ENCODE assay signal across 17 mouse cellular contexts in the genomic region with DNA sequence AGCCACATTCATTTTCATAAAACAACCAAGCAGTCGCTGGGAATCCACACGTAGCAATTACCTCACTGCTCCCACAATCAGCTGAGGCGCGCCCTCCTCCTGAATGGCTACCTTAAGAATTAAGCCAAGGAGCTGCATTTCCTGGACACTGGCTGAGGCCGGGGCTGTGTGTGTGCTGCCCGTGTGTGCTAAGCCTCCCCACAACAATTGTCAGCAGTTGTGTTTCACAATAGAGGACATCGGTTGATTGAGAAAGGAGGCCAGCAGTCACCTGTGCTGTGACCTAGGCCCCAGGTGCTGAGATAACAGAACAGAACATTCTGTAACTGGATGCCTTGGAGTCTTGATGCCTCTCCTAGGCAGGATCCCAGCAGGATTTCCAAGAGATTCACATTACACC.
"Had no signal": no experiment of that assay in that cellular context is flagged by ENCODE, and none has a peak within 500 bp of the region (broad histone marks: within the 10 kb centered on the region; RNA-seq: fewer than 3 reads in every experiment).

No protein-coding gene starts in this region.

- H3K9me3 ChIP-seq: stomach, embryonic 15.5 days had no signal

- H3K4me3 ChIP-seq: left cerebral cortex, adult 2 months; limb, embryonic 12.5 days; limb, embryonic 15.5 days; stomach, embryonic 15.5 days had no signal

- H3K9ac ChIP-seq: limb, embryonic 12.5 days; limb, embryonic 15.5 days; liver, embryonic 14.5 days; liver, postnatal 0 days; lung, embryonic 14.5 days; stomach, embryonic 15.5 days had no signal

- H3K27me3 ChIP-seq: limb, embryonic 12.5 days; limb, embryonic 15.5 days; stomach, embryonic 15.5 days had no signal

- H3K27ac ChIP-seq: kidney, postnatal 0 days; left cerebral cortex, adult 2 months; limb, embryonic 12.5 days; limb, embryonic 15.5 days; liver, embryonic 14.5 days; macrophage; stomach, embryonic 15.5 days had no signal

- H3K36me3 ChIP-seq: limb, embryonic 12.5 days; limb, embryonic 15.5 days; stomach, embryonic 15.5 days had no signal

- H3K4me2 ChIP-seq: limb, embryonic 12.5 days; limb, embryonic 15.5 days; liver, embryonic 11.5 days; lung, embryonic 14.5 days; stomach, embryonic 15.5 days had no signal

- DNase-seq: kidney, adult 2 months; kidney, postnatal 25 days; layer of hippocampus, postnatal 36 days; liver, postnatal 0 days; lung, embryonic 14.5 days; midbrain, embryonic 14.5 days; thymus, adult 18-20 months; thymus, postnatal 36 days had no signal

- ATAC-seq: liver, postnatal 0 days; lung, postnatal 0 days had no signal

- H3K4me1 ChIP-seq: limb, embryonic 12.5 days; limb, embryonic 15.5 days; stomach, embryonic 15.5 days had no signal
